Mouse (Mus musculus): ENCODE data around the gene Rhbdd1.

Rhbdd1 gene

GRCm38 (mm10) chr1:82291151-82291797, 25.0 kb upstream of the Rhbdd1 start, which contains the start of gene Irs1:
Gene Irs1, minus strand, starts transcription at chr1:82291416.
- DNase-seq (ENCODE audit: low spot score in 2 of 2): peak; percentile 86

GRCm38 (mm10) chr1:82291930-82292712, 24.1 kb upstream of the Rhbdd1 start:
- DNase-seq (ENCODE audit: low spot score in 2 of 2): no peak

GRCm38 (mm10) chr1:82292771-82293170, 23.5 kb upstream of the Rhbdd1 start:
- DNase-seq (ENCODE audit: low spot score in 2 of 2): peak; percentile 30 to 68

GRCm38 (mm10) chr1:82294102-82294501, 22.1 kb upstream of the Rhbdd1 start:
- no peak for DNase-seq (ENCODE audit: low spot score in 2 of 2)

GRCm38 (mm10) chr1:82298586-82298985, 17.7 kb upstream of the Rhbdd1 start:
- DNase-seq (ENCODE audit: low spot score in 2 of 2): no peak

- no peak for DNase-seq (ENCODE audit: low spot score in 2 of 2)
These were observed 11.8 kb upstream of the Rhbdd1 start for GRCm38 (mm10) chr1:82304483-82304882.

GRCm38 (mm10) chr1:82316746-82317126, 484 bp downstream of the Rhbdd1 start:
- DNase-seq (ENCODE audit: low spot score in 2 of 2): no peak

- no peak for DNase-seq (ENCODE audit: low spot score in 2 of 2)
These were observed 4.2 kb downstream of the Rhbdd1 start for GRCm38 (mm10) chr1:82320456-82320855.

- DNase-seq (ENCODE audit: low spot score in 2 of 2): no peak
These were observed 4.6 kb downstream of the Rhbdd1 start for GRCm38 (mm10) chr1:82320864-82321263.

GRCm38 (mm10) chr1:82321441-82321840, 5.2 kb downstream of the Rhbdd1 start:
- no peak for DNase-seq (ENCODE audit: low spot score in 2 of 2)

GRCm38 (mm10) chr1:82324131-82324785, 8.0 kb downstream of the Rhbdd1 start:
- DNase-seq (ENCODE audit: low spot score in 2 of 2): no peak

GRCm38 (mm10) chr1:82326120-82326519, 9.9 kb downstream of the Rhbdd1 start:
- DNase-seq (ENCODE audit: low spot score in 2 of 2): no peak

- no peak for DNase-seq (ENCODE audit: low spot score in 2 of 2)
These were observed 12.0 kb downstream of the Rhbdd1 start for GRCm38 (mm10) chr1:82328033-82328775.

- DNase-seq (ENCODE audit: low spot score in 2 of 2): no peak
These were observed 13.1 kb downstream of the Rhbdd1 start for GRCm38 (mm10) chr1:82329237-82329953.

- DNase-seq (ENCODE audit: low spot score in 2 of 2): no peak
These were observed 13.6 kb downstream of the Rhbdd1 start for GRCm38 (mm10) chr1:82329954-82330247.

- DNase-seq (ENCODE audit: low spot score in 2 of 2): no peak
These were observed 18.3 kb downstream of the Rhbdd1 start for GRCm38 (mm10) chr1:82334506-82334905.

GRCm38 (mm10) chr1:82353089-82353488, 36.8 kb downstream of the Rhbdd1 start:
- no peak for DNase-seq (ENCODE audit: low spot score in 2 of 2)

- DNase-seq (ENCODE audit: low spot score in 2 of 2): no peak
These were observed 37.5 kb downstream of the Rhbdd1 start for GRCm38 (mm10) chr1:82353755-82354154.

GRCm38 (mm10) chr1:82358871-82359647, 42.8 kb downstream of the Rhbdd1 start:
- DNase-seq (ENCODE audit: low spot score in 2 of 2): no peak

GRCm38 (mm10) chr1:82359648-82360026, 43.4 kb downstream of the Rhbdd1 start:
- no peak for DNase-seq (ENCODE audit: low spot score in 2 of 2)

- no peak for DNase-seq (ENCODE audit: low spot score in 2 of 2)
These were observed 45.0 kb downstream of the Rhbdd1 start for GRCm38 (mm10) chr1:82361240-82361639.

Measured in urinary bladder, postnatal 4 days (tissue).